Mouse (Mus musculus) mouse embryonic stem cell (cell line): ENCODE results near the gene Tm6sf1.
"Not testable (repeated sequence)": the region's sequence is repeated elsewhere in the genome, so short reads cannot be mapped to it uniquely, and the experiment has no call there.

Experiments
- in situ Hi-C, 2 experiments: fragments of 300-500 bp; cut with MboI; formaldehyde crosslinking; loops; 1 replicate in 1 of 2; 3 replicates in 1 of 2; pipeline ENCODE4 v1.14.3; 2019 to 2020; ENCODE audit warnings: low sequenced_read_pairs in 2 of 2, low pct_unique_long_range_greater_than_20kb in 1 of 2, mixed read lengths in 1 of 2; ENCODE audit not compliant: unreplicated experiment in 1 of 2

Gene Tm6sf1

DNA sequence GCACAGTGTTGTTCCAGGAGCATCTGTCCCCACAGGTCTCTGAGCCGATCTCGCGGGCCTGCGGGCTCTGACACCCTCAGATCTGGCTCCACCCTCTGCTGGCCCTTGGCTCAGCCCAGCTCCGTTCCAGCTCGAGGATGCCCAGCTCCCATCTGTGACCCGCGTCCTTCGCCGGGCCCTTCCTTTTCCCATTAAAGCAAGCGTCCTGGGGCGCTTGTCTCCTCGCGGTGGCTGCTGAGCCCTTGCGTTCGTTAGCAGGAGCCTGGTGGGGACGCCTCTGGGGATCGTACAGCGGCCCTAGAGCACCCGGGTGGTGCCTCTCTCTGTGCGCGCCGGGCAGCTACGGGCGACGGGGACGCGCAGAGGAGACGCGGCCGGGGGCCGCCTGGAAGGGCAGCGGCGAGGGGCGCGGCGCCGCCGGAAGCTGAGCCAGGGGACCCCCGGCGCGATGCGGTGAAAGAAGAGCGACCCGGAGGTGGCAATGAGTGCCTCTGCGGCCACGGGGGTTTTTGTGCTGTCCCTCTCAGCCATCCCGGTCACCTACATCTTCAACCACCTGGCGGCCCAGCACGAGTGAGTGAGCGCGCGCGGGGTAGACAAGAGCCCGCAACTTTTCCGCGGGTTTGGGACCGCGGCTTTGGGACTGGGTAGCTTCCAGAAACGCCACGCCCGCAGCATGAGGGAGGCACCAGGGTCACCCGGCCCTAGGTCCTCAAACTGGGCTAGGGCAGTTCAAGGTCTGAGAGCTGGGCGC, at the start of gene Tm6sf1:
Gene Tm6sf1, plus strand, starts transcription at position 34 of the 754 bp plus-strand sequence.
- in situ Hi-C loops: no loop called here

DNA sequence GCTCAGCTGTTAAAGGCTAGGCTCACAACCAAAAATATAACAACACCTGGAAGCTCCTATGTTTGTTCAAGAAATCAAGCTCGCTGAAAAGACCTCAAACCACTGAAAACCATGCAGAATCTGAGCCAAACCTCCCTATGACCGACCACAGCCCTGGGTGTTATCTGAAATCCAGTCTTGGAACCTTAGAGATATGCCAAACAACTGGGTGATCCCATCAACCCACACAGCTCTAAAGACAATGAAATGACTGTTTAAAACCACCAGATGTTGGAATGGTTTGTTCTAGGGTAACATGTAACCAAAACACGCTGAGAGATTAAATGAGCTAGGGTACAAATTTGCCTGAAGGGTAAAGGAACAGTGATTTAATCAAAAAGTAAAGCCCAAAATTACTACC, 33.9 kb upstream of the Tm6sf1 start:
- in situ Hi-C loops: no loop called here

DNA sequence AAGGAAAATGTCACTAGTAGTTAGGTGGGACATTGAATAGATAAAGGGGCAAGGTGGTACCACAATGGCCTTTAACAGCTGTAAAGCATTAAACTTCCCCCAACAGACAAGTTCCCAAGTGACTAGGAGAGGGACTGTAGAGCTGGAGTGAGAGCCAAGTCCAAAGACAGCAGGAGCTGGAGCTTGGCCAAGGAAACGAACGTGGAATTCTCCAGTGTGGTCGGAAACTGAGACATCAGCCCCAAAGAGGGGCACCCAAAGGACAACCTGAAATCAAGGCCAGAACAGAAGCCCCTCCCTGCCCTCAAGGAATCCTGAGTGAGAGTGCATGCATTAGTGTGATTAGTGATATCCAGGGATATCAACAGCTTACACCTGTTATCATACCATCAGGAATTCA, 33.4 kb upstream of the Tm6sf1 start:
- in situ Hi-C loops: no loop called here

DNA sequence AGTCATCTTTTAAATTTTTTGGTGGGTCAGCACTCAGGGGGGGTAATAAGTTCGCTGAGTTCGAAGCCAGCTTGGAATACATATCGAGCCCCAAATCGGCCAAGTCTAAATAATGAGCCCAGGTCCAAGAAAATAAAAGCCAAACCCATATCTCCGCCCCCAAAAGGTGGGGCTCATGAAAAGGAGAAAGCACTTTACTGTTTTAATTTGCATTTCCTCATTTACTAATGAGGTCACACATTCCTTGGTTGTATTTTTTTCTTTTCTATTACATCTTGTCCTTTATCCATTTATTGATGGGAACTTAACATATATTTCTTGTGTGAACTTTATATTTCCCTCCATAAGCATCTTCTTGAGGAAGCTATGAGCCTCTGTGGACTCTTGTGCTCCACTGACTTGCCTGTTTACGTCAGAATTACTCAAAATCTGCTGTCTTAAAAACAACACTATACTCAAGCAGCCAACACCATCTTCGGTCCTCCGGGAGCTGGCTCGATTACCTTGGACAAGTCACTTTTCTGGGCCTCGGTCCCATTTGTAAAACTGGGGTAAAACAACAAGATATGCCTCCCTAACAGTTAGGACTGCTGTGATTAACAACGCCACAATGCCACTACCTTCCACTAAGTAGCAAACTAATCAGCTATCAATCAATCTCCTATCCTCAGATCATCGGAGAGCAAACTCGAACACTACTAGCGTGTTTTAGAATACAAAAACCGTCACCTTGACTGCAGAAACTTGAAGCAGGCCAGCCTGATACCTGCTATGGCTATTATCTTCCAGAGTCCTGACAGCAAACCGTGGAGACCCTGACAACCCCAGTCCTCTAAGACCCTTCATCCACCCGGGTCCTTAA, 30.8 kb upstream of the Tm6sf1 start:
- in situ Hi-C loops: no loop called here

DNA sequence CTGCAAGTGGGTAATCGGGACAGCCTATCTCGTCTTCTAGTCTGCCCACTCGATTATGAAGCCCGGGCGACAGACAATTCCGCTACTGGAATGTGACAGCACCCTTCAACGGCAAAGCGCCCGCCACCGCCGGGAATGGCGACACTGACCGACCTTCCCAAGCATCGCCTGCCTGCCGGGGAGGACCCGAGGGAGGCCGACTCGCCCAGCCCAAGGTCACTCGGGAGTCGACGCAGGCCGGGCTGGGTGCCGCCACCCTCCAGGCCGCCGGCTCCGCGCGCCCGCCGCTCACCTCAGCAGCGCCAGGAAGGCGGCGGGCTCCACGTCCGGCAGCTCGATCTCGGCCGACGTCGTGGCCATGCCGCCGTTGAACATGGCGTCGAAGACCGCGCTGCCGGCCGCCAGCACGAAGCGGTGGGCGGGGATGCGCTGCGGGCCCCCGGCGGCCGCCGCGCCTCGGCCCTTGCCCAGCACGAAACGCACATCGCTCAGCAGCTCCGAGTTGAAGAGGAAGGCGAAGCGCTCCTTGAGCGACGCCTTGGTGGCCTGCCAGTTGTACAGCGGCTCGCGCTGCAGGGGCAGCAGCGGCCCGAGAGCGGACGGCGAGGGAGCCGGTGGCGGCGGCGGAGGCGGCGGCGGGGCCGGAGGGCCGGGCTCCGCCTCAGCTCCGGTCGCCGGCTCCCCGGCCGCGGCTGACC, 30.0 kb upstream of the Tm6sf1 start:
- in situ Hi-C loops: no loop called here

DNA sequence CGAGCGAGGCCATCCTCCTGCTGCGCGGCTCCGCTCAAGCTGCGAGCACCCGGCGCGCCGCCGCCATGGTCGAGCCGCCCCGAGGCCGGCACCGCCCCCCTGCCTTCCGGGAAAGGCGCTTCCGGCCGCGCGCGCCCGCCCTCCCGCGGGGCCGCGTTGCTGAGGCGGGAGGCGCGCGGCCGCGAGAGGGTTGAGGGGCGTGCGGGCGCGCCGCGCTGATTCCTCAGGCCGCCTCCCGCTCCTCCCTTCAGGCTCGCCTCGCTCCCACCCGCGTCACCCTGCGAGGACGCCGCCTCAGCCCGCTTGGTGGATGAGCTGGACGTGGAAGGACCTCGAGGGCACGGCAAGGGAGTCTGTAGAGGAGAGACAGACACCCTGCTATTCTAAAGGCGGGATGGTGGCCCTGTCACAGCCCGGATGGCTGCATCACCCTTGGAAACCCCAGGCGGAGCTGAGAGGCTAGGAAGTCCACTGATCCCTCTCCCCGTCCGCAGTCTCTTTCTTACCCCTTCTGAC, 29.4 kb upstream of the Tm6sf1 start, which contains the start of gene Btbd1:
Gene Btbd1, minus strand, starts transcription at position 53 of the 516 bp plus-strand sequence.
- in situ Hi-C loops: no loop called here

DNA sequence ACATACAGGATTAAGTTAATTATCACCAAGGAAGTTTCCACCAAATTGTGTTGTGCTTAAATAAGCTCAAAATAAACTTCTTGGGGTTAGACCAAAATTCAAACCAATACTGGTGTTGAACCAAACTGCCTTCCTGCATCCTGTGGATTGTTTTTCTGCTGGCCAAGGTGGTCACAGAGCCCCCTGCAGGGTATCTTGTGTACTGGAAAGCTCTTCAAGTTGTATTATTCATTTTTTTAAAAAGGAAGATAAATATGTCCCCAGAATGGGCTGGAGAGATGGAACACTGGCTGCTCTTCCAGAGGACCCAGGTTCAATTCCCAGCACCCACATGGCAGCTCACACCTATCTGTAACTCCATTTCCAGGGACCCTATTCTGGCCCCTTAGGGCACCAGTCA, 24.0 kb upstream of the Tm6sf1 start:
- in situ Hi-C loops: no loop called here

DNA sequence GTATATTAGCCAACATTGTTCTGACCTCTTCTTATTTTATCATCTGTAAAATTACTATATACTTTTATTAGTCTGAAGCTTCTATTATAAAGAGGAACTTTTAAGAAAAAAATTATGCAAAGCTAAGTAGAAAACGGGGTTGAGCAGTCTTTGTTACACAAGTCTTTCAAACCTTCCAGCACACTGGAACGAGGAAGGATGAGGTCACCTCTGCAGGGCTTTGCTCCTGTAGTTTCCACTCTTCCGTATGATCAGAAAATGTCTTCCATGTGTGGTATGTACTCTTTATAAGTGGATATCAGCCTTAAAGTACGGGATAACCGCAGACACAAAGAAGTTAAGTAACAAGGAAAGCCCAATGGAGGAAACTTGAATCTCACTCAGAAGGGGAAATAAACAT, 23.4 kb upstream of the Tm6sf1 start:
- in situ Hi-C loops: no loop called here

DNA sequence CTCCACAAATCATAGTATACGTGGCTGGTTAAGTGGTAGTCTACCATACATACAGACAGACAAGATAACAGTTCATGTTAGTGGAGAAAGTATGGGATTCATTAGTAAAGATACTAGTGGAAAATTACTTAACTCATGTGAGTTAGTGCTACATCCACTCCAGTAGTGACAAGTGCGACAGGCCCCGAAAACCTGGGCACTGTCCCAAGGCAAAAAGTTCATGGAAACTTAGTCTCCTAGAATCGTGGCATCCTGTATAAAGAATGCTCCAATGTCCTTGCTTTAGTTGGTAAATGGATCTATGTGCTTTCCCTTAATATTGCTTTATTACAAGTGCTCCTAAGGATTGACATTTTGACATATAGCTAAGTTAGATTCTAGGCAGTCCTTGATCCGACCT, 21.0 kb upstream of the Tm6sf1 start:
- in situ Hi-C loops: not testable (repeated sequence)

DNA sequence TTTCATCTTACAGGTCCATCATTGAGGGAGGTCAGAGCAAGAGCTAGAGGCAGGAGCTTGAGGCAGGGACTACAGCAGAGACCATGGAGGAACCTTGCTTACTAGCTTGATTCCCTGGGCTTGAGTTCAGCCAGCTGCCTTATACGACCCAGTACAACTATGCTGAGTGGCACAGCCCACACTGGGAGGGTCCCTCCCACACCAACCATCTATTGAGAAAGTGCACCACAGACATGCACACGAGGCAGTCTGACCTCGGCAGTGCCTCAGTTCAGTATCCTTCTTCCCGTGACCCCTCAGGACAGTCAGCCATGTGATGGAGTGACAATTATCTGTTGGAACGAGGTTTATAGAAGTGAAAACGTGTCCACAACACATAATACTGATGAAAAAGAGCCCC, 19.1 kb upstream of the Tm6sf1 start:
- in situ Hi-C loops: no loop called here

DNA sequence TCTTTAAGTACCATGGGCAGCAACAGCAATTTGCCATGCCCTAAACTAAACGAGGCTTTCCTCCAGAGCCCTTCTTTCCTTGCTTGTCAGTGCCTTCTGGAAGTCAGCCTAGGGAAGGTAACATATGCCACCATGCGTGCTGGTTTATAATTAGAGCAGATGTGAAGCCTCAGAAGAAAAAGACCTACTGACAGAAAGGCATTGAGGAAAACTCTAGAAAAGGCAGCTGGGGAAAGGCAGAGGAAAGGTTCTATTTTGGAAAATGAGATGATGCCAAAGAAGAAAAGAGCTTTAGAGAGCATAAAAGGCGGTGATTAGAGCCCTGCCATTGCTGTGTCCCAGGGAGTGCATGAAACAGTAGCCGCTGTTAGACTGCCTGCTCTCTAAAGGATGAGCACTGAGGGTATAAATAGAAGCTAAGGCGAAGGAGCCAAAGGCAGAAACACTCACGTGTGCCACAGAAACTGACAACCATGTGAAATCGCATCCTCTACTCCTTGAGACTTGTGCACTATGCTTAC, 18.1 kb upstream of the Tm6sf1 start:
- in situ Hi-C loops: no loop called here

DNA sequence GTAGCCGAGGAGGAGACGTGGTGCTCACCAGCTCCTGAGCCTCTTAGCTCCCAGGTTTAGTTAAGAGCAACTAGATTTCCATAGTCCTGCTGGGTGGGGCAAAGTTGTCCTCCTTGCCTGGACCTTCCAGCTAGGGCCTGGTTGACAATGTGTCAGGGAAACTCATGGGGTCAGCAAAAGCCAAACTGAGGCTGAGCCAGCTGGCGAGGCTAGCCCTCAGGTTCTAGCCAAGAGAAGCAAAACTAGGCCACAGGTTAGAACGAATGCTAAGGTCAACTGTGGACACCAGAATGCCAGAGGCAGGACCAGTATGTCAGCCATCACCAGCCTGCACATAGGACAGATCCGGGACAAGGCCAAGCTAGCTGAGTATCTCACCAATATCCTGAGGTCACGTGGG, 17.4 kb upstream of the Tm6sf1 start:
- in situ Hi-C loops: no loop called here

DNA sequence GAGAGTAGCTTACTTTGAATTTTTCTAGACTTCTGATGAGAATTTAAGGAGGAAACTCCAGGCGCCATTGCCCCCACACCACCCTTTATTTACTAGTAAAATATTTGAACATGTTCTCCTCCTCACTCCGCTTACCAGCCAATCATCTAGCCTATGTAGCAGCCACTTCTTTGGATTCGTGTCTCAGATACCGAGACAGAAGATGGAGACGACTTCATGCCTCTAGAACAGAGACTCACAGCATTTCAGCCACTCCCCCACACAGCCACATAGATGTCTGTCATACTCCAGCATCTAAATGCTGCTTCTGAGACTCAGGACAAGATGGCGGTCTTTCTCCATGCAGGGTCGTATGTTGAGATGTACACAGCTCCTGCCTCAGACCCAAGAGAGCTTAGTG, 16.7 kb upstream of the Tm6sf1 start:
- in situ Hi-C loops: no loop called here

DNA sequence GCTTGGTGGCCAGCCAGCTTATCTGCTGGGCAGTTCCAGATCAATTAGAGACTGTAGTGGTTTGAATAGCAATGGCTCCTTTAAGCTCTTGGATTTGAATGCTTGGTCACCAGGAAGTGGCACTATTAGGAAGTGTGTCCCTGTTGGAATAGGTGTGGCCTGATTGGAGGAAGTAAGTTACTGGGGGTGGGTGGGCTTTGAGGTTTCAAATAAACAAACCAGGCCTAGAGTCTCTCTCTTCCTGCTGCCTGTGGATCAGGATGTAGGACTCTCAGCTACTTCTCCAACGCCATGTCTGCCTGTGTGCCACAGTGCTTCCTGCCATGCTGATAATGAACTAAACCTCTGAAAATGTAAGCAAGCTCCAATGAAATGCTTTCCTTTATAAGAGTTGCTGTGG, 15.8 kb upstream of the Tm6sf1 start:
- in situ Hi-C loops: no loop called here

DNA sequence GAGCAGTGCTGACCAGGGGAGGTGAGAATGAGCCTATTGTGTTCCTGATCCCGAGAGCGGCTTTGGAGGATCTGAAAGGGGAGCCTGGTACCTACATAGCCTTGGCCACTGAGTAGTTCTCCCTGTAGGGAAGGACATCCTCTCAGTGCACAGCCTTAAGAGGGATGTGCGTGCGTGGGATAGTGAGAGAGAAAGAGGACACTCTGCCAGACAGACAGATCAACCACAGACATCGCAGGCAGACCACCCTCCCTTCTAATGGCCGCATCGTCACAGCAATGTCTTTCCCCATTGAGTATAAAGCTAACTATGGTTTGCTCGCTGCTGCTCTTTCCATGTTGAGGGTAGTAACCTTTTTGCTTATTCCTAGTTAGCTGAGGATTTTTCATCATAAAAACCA, 14.9 kb upstream of the Tm6sf1 start:
- in situ Hi-C loops: no loop called here

DNA sequence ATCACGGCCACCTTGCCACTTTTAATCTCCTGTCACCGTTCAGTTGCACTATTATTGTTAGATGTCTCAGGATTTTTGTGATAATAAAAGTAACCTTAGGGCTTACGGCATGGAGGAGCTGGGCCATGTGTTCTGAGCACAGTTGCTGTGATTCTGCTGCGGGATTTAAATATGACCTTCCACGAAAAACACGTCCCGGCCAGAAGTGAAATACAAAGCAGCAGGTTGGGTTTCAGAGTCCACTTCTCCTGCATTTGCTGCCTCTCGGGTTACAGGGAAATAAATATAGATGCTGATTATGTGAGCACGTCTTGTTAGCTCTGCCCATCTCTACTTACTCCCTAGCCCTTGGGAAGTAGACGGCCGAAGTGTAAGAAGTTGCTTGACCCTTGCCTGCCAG, 14.0 kb upstream of the Tm6sf1 start:
- in situ Hi-C loops: no loop called here

DNA sequence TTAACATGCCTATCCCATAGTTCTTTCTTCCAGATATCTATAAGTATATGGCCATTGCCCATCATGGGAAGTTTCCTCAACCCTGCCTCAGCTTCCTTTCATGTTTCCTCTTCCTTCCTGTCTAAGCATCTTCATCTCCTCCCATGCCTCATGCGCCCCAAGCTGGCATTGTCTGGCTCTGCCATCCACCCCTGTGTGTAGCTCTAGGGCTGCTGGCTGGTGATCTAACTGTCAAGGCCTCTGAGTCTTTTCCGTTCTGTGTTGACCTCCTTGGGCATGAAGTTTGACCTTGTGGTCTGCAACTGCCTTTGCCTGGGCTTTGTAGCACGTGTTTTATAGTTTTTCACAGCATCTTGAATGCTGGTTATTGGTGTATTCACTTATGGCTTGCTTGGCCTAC, 13.5 kb upstream of the Tm6sf1 start:
- in situ Hi-C loops: no loop called here

DNA sequence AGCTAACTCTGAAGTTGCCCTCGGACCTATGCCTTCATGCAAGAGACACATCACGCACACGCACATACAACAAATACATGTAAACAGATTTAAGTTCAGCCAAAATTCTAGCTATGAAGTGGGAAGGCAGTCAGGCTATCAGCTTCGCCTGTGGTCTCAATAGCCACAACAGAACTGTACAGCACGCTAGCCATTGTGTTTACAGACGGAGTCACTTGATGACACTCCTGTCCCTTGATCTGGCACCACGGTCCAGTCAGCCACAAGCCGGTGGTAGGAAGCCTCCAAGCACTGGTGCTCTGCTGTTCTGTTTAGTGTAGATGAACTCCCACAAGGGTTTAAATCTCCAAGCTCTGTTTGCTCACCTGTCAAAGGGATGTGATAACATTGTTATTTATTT, 12.8 kb upstream of the Tm6sf1 start:
- in situ Hi-C loops: no loop called here

DNA sequence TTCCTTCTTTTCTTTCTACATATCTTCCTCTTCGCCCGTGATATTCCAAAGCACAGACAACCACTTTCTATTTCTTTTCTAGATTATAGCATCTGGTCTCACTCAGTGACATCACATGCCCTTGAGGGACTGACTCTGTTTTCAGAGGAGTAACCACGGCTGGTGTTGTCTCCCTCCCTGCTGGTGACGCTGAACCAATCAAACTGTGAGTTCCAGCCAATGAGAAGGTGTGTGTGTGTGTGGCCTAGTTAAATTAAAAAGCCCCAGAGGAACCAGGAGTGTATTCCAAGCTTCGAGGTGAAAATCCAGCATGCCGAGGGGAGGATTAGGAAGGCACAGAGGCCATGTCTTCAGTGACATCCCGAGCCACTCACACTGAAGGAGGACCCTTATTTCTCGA, 11.8 kb upstream of the Tm6sf1 start:
- in situ Hi-C loops: no loop called here
